Mouse (Mus musculus) lung, adult 18-20 months (tissue): Measurements from ENCODE around the gene Neurl2.
A peak's percentile ranks its signal among the peaks of the same experiment; 100 is the strongest.
"Not testable (repeated sequence)": the region's sequence is repeated elsewhere in the genome, so short reads cannot be mapped to it uniquely, and the experiment has no call there.

Source experiments
- DNase-seq, 2 experiments: peaks; one replicate each; pipeline ENCODE4 v3.0.0; 2022; ENCODE audit warnings: mixed read lengths in 2 of 2

Gene Neurl2

DNA sequence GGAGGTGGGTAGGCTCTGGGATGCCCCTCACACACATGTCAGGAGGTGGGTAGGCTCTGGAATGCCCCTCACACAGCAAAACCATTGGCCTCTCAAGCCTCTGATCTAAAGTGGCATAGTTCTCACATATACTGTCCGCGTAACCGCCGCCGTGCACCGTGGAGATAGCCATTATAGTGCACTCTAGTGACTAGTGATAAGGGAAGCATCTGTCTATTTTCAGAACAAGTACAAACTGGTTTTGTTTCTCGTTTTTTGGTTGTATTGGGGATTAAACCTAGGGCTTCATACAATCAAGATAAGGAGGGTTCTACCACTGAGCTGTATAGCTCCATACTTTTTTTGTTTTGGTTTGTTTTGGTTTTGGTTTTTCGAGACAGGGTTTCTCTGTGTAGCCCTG lies 17.4 kb downstream of the Neurl2 start:
- no peak for DNase-seq

DNA sequence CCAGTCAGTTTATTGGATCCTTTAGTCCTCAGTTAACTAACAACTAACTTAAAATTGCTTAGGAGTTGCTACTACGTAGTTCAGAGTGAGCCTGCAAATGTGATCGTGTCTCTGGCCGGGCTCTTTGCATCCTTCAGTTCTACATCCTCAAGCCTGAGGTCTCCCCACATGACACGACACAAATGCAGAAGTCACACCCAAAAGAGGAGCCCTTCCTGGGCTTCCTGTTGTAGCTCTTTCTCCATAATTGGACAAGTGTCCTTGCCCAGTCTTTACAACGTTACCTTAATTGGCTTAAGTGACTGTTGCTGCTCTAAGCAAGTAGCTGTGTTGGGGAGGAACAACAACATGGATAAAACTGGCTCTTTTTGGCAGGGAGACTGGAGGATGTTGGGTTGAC lies 17.9 kb downstream of the Neurl2 start:
- DNase-seq: no peak

DNA sequence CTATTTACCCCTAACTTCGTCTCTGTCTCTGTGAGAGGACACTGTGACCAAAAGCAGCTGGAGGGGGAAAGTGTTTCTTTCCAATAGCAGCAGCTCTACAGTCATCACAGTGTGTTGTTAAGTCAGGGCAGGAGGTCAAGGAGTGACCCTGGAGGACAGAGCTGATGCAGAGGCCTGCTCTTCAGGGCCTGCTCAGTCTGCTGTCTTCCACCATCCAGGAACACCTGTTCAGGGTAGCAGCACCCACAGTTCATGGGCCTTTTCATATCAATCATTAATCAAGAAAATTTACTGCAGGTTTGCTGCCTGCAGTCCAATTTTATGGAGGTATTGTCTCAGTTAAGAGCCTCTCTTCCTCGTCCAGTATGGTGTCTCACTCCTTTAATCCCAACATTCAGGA lies 19.7 kb downstream of the Neurl2 start:
- DNase-seq: no peak

DNA sequence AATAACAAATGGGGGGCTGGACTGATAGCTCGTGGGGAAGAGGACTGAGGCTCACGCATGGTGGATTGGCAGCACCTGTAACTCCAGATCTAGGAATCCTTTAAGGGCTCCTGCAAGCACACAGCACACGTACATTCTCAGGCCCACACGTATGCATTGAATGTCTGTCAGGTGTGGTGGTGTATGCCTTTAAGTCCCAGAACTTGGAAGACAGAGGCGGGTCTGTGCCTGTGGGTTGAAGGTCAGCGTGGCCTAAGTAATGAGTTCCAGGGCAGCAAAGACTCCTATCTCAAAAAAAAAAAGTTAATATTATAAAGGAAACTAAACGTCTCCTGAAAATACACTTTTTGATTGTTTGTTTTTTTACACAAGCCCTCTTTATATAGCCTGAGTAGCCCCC lies 26.6 kb downstream of the Neurl2 start:
- no peak for DNase-seq

DNA sequence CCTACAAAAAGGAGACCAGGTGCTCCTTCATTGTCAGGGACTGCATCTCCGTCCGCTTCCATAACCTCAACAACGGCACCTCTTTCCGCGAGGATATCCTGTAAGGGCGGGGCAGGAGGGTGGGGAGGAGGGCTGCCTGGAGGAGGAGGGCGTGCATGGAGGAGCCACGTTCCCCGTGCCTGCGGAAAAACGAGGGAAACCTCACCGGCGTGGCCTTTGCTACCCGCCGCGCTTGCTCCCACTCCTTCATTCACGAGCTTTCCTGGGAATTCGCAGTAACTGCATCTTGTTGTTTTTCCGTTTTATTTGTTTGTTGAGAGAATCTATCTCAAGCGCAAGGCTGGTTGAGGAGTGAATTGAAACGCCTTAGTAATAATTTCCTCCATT lies 27.9 kb downstream of the Neurl2 start:
- DNase-seq: no peak

DNA sequence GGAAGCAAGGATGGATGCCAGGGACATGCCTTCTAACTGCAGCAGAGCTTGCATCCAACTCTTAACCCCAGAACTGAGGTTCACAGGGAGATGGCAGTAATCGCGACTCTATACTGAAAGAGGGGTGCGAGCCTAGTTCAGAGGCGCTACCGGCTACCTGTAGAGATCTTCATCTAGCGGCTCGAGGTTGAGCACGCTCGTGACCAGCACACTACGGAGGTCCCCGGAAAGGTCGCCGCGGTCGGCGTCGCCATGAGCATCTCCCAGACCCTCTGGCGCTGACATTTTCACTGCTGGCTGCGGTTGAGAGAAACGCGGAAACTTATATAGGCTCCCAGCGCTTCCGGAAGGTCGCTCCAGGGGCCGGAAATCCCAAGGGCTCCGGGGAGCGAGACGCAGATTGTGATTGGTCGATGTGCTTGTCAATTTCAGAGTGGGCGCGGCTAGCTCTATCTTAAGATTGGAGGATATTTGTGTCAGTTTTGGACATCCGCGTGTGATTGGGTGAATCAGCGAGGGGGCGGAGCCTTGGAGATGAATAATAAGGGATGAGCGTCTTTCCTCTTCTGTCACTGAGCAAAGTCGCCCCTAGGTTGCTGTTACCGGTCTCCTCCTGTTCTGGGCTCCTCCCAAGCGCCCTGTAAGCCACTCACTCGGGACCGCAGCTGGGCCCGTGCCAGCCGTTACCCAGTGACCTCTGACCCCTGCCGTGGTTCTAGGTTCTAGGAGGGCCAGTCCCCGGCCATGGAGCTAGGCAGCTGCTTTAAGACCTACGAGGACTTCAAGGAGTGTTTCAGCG lies 28.5 kb downstream of the Neurl2 start, which contains the start of the genes Acot8 and Zswim3:
Gene Acot8 (minus strand): TSS at position 350 of the 799 bp plus-strand sequence.
Gene Zswim3 (plus strand): TSS at position 566 of the 799 bp plus-strand sequence.
- DNase-seq: peak; percentile 98 to 99

DNA sequence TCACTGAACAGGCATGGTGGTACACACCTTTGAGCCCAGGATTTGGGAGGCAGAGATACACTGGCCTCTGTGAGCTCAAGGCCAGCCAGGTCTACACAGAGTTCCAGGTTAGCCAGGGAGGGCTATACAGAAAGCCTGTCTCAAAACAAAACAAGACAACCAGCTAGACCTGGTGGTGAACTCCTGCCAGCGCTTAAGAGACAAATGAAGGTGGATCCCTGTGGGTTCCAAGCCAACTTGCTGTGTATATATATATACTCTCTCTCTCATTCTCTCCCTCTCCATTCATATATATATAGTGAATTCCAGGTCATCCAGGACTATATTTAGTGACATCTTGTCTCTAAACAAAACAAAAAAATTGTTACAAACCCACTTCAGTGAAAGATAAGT lies 29.3 kb downstream of the Neurl2 start:
- no peak for DNase-seq

DNA sequence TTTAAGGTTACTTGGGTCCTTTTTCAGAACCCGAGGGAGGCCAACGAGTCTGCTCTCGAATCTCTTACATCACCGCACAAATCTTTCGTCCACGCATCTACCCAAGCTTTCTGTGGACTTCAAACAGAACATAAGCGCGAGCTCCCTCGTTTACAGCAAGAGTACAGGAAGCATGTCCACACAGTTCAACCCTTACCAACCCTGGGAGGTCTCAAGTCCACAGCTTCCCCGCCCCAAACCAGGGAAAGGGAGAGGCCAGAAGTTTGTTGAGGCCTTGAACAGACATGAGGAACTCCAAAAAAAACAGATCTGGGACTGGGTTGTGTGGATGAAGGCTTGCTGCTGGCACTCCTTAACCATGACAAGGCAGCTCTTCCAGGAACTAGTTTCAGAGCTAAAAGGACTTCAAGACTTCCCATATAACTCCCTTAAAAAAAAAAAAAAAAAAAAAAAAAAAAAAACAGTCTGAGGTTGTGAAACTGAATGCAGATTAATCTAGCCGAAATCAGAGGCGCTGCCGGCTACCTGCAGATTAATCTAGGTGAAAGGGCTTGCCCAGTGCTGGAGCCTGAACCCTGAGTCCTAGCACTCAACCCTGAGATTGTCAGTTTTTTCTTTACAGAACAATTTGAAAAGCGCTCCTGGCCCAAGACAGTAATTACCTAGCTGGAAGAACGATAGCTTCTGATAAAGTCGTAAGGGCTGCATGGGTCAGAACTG lies 29.9 kb downstream of the Neurl2 start:
- DNase-seq: no peak

DNA sequence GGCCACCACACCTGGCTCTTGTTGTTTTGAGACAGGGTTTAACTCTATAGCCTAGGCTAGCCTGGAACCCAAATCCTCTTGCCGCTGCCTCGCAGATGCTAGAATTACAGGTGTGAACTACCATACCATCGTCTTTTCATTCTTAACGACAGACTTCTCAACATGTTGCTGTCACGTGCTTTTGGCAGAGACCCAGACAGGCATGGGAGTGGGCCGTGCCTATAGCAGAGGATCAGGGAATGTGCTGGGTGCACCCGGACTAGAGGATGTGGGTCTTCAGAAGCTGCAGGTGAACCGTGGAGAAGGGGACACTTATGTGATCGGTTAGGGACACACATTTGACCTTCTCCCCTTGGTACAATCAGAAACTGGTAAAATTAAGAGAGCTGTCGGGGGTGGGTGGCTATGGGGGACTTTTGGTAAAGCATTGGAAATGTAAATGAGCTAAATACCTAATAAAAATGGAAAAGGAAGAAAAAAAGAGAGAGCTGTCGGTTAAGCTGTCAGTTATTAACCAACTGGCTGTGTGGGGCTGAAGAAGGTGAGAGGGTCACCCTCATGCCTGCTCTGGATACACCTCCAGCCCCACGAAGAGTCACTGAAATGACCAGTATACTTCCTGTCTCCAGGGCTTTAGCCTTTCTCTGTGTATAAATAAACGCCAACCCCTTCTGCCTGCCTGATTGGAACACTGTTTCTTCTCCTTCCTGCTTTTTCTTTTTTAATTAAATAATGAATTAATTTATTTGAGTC lies 32.8 kb downstream of the Neurl2 start:
- DNase-seq: no peak

DNA sequence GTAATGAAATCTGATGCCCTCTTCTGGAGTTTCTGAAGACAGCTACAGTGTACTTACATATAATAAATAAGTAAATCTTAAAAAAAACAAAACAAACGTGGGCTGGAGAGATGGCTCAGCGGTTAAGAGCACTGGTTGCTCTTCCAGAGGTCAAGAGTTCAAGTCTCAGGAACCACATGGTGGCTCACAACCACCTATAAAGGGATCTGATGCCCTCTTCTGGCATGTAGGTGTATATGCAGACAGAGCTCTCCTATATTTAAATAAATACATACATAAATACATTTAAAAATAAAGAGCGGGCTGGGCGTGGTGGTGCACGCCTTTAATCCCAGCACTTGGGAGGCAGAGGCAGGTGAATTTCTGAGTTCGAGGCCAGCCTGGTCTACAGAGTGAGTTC lies 34.7 kb downstream of the Neurl2 start:
- not testable (repeated sequence) for DNase-seq

DNA sequence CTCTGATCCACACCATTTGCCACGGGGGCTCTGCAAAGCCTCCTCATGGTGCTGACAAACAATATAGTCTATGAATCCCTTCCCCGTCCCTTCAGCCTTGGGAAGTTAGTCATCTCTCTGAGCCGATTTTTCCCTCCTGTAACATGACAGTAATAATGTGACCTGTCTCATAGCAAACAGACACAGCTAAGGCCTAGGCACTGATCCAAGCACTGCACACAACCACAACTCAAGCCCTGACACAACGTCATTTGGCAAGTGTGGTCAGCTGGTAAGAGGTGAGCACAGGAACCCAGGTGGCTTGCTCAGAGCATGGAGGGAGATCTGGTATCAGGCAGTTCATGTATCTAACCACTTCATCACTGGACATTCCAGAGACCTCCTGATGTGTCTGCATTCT lies 37.4 kb downstream of the Neurl2 start:
- DNase-seq: no peak

DNA sequence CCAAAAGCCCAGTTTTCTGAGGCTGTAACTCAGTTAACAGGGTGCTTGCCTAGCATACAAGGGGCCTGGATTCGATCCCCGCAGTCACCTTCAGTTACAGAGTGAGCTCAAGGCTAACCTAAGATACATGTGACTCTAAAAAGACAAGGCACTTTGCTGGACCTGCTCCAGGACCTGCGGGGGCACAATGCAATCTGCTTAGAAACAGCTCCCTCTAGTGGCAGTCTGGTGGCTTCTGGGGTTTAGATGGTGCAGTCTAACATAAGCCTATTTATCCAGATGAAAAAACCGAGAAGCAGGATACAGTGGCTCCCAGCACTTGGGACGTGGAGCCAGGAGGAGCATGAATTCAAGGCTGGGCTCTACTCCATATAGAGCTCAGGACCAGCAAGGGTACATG lies 39.0 kb downstream of the Neurl2 start:
- DNase-seq: peak; percentile 81 to 89

DNA sequence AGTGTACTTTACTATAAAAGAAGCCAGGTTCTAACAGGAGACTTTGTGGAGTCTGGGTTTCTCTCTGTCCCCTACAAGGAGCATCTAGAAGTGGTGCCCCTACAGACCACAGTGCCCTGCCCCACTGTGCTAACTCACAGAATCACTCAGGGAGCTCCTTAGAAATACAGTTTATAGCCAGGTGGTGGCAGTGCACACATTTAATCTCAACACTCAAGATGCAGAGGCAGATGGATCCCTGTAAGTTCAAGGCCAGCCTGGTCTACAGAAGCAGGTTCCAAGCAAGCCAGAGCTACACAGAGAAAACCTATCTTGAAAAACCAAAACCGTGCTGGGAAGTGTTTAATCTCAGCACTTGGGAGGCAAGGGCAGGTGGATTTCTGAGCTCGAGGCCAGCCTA lies 39.5 kb downstream of the Neurl2 start:
- no peak for DNase-seq

DNA sequence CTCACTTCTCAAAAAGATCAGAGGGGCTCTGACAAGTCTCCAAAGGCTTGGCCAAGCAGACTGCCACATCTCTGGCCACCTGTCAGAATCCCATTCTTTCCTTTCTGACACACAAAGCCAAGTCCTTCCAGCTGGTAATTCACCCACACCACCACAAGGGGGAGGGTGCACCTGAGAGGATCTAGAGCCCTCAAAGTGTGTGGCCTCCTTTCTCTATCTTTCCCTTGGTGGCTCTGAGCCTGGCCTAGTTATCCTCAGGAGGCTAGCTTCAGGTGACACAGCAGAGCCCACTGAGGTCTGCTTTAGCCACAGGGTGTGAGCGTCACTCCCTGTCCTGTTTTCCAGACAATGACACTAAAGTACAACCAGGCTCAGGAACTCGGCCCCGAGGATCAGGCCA lies 40.0 kb downstream of the Neurl2 start:
- DNase-seq: peak; percentile 53 to 65

DNA sequence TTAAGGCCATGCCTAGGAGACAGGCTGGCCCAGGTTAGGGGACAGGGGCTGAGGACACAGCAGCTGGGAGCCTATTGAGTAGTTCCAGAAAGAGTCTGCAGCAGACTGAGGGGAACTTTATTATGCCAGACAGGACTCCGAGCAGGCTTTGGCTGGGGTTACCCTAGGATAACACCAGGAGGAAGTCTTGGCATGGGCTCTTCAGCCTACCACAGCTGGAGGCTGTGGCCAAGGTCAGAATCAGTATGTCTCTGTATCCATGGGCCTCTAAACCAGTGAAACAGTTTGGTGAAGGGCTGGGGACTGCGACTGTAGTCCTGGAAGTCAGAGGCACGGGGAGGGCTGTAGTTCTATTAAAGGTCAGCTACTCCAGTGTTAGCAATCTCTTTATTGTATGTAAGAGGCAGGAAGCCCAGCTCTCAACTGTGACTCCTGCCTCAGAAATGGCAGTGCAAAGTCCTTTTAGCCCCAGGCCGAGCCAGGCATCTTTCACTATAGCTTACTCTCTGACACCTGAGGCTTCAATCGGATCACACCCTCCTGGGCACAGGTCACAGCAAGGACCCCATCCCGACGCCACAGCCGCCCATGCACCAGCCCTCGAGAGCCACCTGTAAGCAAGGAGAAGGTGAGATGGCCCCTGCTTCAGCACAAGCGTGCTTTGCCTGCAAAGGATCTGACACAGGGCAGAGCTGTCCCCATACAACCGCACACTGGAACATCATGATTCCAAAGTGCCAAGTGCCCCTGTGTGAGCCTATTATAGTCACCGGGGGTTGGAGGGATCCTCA lies 40.7 kb downstream of the Neurl2 start:
- DNase-seq: no peak

DNA sequence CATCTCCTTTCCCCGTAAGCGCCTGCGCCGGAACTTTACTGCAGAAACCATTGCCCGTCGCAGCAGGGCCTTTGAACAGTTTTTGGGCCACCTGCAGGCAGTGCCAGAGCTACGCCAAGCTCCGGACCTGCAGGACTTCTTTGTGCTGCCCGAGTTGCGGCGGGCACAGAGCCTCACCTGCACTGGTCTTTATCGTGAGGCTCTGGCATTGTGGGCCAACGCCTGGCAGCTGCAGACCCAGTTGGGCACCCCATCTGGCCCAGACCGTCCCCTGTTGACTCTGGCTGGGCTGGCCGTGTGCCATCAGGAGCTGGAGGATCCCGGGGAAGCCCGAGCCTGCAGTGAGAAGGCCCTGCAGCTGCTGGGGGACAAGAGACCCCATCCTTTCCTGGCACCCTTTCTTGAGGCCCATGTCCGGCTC lies 41.4 kb downstream of the Neurl2 start:
- no peak for DNase-seq

DNA sequence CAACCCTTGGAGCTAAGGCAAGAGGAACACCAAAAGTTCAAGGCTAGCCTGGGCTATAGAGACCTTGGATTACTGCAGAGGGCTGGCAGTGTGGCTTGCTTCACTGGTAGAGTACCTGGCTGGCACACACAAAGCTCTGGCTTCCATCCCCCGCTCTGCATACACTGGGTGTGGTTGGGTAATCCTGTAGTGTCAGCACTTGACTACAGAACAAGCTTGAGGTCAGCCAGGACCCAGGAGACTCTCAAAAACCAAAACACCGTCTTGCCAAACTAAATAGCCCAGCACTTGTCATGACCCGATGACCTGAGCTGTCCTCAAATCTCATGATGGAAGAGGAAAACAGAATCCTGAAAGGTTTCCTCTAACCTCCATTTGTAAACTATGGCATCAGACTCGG lies 42.8 kb downstream of the Neurl2 start:
- peak; percentile 84 to 90 for DNase-seq

DNA sequence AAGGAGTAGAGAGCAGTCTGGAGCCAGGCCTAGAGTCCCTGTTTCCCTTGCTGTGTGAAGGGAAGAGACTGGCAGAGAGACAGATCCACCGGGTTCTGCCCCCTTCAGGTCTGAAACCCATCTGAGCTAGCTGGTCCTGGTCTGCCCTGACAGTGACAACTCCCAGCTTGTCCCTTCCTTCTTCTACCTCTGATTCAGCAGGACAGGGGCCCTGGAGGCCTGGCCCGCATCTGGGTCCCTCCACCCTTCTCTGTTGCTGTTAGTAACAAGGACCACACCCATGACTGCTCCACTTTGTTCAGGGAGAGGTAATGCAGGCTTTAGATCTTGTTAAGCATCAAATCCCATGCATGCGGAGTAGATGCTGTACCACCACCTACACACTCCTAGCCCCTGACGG lies 44.8 kb downstream of the Neurl2 start:
- DNase-seq: no peak

DNA sequence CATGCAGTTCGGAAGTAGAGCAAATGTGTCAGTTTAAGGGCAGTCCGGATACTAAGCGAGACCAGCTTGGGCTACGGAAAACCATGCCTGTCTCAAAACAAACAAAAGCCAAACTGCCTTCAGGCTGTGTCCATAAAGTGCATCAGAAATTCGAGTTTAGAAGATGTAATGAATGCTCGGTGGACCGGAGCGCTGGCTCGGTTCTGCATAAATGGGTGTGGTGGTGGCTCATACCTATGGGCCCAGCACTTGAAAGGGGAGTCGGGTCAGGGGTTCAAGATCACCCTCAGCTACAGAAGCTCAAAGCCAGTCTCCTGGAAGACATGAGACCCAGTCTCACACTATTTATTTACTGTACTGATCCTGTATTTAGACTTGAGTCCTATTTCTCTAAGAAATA lies 45.5 kb downstream of the Neurl2 start:
- DNase-seq: no peak

DNA sequence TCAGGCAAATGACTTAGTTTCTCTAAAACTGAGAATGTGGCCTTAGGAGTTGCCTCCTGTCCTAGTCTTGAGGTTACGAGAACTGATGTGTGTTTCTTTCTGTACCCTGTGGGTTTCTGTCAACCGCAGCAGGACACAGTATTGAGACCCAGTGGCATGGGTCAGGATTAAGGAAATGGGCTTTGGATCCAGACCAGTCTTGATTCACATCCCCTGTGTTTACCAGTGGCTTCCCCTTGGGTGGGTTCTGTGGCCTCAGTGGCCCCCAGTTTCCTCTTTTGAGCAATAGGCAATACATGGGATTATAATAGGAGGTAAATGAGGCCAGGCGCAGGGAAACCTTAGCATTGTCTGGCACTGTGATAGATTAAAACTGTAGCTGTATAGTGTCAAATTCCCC lies 46.2 kb downstream of the Neurl2 start:
- DNase-seq: peak in 1 of 2 experiments; percentile 41

DNA sequence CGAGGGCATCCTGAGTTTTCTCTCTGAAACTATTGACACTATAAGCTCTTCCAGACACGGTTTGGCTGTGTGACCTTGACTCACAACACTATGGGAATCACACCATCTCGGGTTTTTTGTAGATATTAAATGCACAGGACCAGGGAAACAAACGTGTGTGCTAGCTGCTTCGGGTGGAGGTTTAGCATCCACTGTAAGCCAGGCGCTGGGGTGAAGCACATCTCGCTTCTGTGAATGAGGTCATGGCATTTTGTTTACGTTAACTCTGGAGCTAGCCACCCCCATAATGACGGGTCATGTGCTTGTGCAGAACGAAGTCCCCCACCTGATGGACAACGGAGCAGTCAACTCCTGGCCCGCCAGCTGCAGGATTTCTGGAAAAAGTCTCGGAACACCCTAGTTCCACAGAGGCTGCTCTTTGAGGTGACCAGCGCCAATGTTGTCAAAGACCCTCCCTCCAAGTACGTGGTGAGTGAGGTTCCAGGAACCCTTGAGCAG lies 46.8 kb downstream of the Neurl2 start:
- peak; percentile 42 to 56 for DNase-seq
